Mouse (Mus musculus): ENCODE results near the gene Adamts8. TPM values are rescaled to one million over a fixed set of nuclear protein-coding genes. Genes with fewer than 3 reads are reported as not detected.
A peak's percentile ranks its signal among the peaks of the same experiment; 100 is the strongest.

Adamts8 gene
- total RNA-seq, 4 experiments from 2014 or later = 2.2 to 3.3 (median 2.9) TPM

DNA sequence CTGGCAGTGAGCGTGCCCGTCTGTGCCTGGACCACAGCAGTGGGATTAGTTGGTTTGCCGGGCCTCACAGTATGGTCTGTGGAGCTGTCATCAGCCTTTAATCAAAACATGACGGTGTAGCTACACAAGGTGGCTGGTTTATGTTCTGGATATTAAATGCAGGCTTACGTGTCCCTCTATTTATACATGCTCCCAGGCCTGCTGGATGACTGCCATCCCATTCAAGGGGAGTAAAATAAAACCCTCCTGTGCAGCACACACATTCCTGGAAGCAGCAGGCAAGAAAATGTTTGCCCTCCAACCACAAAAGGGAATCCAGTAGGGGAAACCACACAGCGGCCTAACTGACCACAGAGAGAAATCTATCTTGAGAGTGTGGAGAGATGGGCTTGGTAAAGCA is 43.4 kb downstream of the Adamts8 start:
- DNase-seq (ENCODE audit: low spot score) = no peak

DNA sequence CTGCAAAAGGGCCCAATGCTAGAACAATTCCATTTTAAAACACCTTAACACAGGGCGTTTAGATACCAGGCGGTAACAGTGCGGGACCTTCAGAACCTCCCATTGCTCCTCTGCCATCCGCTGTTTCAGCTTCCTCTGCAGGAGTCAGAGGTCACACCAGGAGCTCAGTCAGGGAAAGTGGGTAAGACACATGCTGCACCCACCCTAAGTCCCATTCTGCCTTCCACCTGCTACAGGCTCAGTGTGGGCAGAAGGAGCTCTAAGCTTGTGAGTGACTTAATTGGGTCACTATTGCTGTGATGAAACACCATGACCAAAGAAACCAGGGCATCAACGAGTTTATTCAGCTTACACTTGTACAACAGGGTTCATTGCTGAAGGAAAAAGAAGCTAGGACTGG is 50.7 kb downstream of the Adamts8 start:
- DNase-seq (ENCODE audit: low spot score) = no peak

GRCm38 (mm10) chr9:30996590-30997562 is 54.5 kb downstream of the Adamts8 start:
- DNase-seq (ENCODE audit: low spot score) = no peak

- DNase-seq (ENCODE audit: low spot score) = no peak
Observed at GRCm38 (mm10) chr9:31000641-31001040, 58.3 kb downstream of the Adamts8 start.

DNA sequence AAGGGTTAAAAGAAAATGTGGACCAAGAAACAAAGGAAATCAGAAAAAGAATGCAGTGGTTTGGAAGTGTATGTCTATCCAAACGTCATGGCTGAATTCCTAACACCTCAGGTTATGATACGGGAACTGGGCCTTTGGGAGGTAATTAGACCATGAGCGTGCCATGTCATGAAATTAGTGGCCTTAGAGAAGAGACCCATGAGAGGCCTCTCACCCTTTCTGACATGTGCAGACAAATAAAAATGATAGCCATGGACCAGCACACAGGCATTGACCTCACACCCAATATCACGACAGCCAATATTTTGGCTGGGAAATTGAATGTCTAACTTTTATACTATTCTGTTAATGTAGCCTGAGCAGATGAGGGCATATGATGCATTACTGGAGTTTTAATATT is 60.2 kb downstream of the Adamts8 start:
- DNase-seq (ENCODE audit: low spot score) = no peak

- no peak for DNase-seq (ENCODE audit: low spot score)
Observed at GRCm38 (mm10) chr9:31009334-31009733, 67.0 kb downstream of the Adamts8 start.

- no peak for DNase-seq (ENCODE audit: low spot score)
Observed at GRCm38 (mm10) chr9:31010040-31010439, 67.7 kb downstream of the Adamts8 start.

DNA sequence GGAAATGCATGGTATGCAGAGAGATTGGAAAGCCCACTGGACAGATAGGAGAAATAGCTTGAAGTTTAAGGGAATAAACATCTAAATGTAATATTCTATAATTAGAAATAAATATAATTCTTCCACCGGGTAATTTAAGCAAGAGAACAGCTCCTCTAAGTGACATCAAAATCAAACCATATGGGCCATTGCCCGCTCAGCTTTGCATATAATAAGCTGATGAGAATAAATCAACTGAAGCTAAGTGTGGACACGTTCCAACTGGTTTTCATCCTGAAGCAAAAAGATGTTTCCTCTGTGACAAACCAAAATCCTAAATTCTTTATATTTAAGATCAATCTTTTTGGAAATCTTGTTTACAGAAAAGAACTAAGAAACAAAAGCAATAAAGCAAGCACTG is 68.4 kb downstream of the Adamts8 start:
- no peak for DNase-seq (ENCODE audit: low spot score)

DNA sequence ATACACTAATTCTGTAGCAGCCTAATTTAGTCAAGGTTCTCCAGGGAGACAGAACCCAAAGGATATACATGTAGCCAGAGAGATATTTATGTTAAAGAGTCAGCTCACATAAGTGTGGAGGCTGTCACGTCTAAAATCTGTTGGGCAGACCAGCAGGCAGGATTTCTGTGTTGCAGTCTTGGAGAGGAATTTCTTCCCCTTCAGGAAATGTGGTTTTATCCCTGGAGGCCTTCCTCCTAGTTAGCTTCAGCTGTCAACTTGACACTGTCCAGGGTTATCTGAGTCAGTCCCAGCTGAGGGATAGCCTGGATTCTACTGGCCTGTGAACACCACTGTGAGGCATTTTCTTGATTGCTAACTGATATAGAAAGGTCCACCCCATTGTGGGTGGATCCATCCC is 69.2 kb downstream of the Adamts8 start:
- peak; percentile 28 for DNase-seq (ENCODE audit: low spot score)

DNA sequence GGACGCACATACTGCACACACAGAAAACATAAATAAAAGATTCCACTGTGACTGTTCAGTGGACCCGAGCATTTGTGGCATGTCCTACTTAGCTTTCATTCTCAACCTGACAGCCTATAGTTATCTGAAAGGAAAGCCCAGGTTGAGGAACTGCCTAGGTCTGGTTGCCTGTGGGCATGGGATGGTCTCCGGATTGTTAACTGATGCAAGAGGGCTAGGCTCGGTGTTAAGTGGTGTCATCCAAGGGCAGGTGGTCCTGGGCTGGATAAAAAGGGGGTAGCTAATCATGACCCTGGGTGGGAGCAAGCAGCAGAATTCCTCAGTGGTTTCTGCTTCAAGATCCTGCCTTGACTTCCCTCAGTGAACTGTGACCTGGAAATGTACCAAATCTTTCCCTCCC is 70.3 kb downstream of the Adamts8 start:
- no peak for DNase-seq (ENCODE audit: low spot score)

- no peak for DNase-seq (ENCODE audit: low spot score)
Observed at GRCm38 (mm10) chr9:31013415-31013814, 71.1 kb downstream of the Adamts8 start.

Other genes starting within 250 kb of the Adamts8 start
- gene Adamts15, start 20.1 kb upstream of the Adamts8 start, total RNA-seq (2022) = 1 to 10 TPM; 4.6 to 7.1 (median 5.9) TPM
- 10 to 100 TPM; 28.6 to 36.1 (median 35.0) TPM for gene Zbtb44, start 88.1 kb downstream of the Adamts8 start, total RNA-seq (2022)
- gene St14, start 189.3 kb downstream of the Adamts8 start, total RNA-seq (2022) = under 1 TPM; 0.12 to 0.66 (median 0.22) TPM